Mouse (Mus musculus) lung, adult 2 months (tissue): ENCODE results near the gene Prkca.

Experiments used
- CTCF ChIP-seq: fragments of 200-500 bp; IDR thresholded peaks from 2 replicates; pipeline ENCODE4 v1.5.1; 2011; ENCODE audit warnings: mild to moderate bottlenecking, low read length, control low read depth; ENCODE audit not compliant: insufficient read depth
- POLR2A ChIP-seq: fragments of 200-500 bp; IDR thresholded peaks from 2 replicates; pipeline ENCODE4 v1.6.1; 2011; ENCODE audit warnings: low read depth, mild to moderate bottlenecking, control low read depth, low read length, borderline replicate concordance; ENCODE audit errors: extremely low read depth

DNA sequence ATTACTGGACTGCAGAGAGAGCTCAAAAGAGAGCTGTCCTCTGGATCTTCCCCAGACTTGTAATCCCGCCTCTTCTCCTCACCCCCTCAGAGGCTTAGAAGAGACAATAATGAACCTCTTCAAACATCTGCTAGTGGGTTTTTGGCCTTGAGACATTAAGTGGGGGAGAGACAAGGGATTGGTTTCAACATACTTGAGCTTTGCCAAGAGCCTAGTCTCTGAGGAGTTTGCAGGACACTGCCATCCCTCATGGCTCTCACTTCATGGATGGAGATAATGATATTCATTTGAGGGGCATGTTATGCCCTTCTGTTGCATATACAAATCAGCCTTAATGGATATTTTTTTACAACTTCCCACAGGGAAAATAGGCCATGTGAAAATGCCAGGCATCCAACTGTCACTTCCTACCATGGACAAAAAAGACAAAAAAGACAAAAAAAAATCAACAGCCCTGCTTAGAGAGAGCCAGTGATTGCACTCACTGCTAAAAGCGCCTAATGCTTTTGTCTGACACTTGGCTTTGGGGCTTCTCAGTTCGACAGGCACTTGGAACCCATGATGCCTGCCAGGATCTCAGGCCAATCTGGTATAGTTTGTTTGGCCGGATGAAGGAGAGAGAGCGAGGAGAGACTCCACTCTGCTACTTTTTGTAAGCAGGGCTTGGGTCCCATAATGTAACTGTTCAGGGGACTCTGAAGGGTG, 263.6 kb downstream of the Prkca start:
- TF ChIP-seq CTCF, result no peak
- no peak for TF ChIP-seq POLR2A
